Mouse (Mus musculus) MN1 (cell line): ENCODE measurements at regions not wholly inside any gene's neighbourhood (a gene's known extent, or its start where the extent isn't known, plus 50 kb on each side); places are given as distances from the start of the nearest gene placed in this dataset.

ENCODE experiments used
- DNase-seq: peaks from one replicate; pipeline ENCODE4 v3.0.0-alpha.2; 2016; ENCODE audit warnings: low spot score

GRCm38 (mm10) chr12:110221184-110221583 is 57.7 kb upstream of the Dio3 start:
- no peak for DNase-seq

DNA sequence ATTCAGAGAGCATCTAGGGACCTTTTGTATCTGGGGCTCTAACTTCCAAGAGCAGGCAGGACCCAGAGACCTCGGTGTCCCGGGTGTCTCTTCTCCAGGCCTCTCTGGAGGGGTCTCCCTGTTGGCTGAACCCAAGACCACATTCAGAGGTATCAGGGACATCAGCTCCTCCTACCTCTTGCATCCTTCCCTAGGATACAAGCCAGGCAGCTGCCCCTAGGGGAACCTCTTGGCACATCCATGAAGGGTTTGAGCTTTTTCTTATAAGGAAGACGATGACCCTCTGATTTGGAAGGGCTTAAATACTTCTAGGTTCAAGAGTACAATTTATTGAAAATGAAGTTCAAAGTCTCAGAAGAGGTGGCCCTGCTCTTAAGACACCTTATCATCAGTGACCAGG is 57.2 kb upstream of the Dio3 start:
- no peak for DNase-seq

- DNase-seq, result no peak
Observed at GRCm38 (mm10) chr12:110224250-110224649, 54.6 kb upstream of the Dio3 start.

DNA sequence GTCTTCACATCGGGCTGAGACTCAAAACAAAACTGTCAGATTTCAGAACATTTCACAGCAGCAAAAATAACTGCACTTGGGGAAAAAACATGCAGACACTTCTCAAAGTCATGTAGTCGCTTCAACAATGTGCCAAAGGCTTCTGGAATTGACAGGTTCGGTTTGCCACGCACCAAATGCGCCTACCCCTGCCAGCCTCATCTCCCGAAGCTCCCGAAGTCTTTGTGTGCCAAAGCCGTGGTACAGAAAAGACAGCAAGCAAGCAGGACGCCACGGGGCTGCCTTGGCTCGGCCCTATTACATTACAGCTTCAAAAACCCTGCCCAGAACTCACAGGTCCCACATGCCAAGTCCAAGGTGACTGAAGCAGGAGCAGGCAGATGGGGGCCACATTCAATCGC is 50.9 kb upstream of the Dio3 start:
- no peak for DNase-seq
